Mouse (Mus musculus): ENCODE measurements around the gene Mipol1. TPM values are rescaled to one million over a fixed set of nuclear protein-coding genes. Genes with fewer than 3 reads are reported as not detected.

Gene Mipol1
- polyA plus RNA-seq, 1 experiment from 2014 or later = 5.6 TPM

- Histone ChIP-seq H3K27me3 (peaks cover 91% of the 10 kb centered on the region), H3K27ac (peak overlapping the region; percentile 58), H3K4me1 (replicated peaks) (peaks cover 11% of the 10 kb centered on the region), H3K4me3 (peak overlapping the region; percentile 23), H3K9ac (no peak overlapping the region), H3K9me3 (no peaks in the 10 kb centered on the region), H3K4me2 (peak overlapping the region; percentile 35), H3K36me3 (no peaks in the 10 kb centered on the region)
- WGBS = under 1% methylated on average over 63 of the region's 63 CpGs
- ATAC-seq (ENCODE audit: low FRiP score) = no peak; the same call in 1 of the 2 replicates
These were observed 308.6 kb downstream of the Mipol1 start for GRCm38 (mm10) chr12:57538588-57539550.

DNA sequence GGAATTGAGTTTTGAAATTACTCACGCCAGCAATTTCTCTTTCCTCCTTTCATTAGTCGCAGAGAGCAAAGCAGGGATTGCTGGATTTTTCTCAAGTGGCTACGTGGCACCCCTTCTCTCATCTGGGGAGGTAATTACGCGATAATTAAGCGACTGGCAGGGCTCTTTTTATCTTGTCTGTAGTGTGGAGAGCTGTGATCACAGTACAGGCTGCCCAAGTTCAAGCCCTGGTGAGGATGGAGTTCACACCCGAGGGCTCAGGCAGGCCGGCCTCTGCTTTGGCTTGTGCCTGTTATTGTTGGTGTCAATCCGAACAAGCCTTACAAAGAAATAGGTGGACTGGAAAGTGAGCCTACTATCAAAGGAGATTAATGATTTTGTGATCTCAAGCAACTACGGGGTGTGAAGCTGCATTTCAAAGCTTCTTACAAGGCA lies 309.3 kb downstream of the Mipol1 start:
- Histone ChIP-seq H3K9me3 (no peaks in the 10 kb centered on the region), H3K4me3 (peak overlapping the region; percentile 23), H3K27ac (no peak overlapping the region; the same call in 1 of the 2 replicates), H3K27me3 (peaks cover 91% of the 10 kb centered on the region), H3K4me2 (no peak overlapping the region), H3K36me3 (no peaks in the 10 kb centered on the region), H3K9ac (no peak overlapping the region), H3K4me1 (replicated peaks) (peaks cover 11% of the 10 kb centered on the region)
- no peak for ATAC-seq (ENCODE audit: low FRiP score)
- 0% methylated on average over 10 of the region's 10 CpGs for WGBS

DNA sequence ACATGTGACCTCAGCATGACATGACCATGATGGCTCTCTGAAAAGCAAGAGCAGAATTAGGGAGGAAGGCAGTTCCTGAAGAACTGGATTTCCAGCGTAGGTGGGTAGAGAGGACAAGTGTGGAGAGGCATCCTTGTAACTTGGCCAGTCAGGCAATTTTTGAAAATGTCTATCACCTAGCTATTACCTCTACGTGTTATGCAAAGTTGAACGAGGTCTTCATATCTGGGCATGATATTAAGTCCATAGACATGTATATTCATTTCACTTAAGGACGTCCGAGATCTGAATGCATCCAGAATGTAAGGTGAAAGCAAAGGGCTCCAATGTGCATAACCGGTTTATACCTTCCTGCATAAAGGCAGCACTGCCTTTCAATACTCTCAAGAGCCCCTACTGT lies 310.9 kb downstream of the Mipol1 start:
- no peak overlapping the region for H3K4me2 ChIP-seq
- H3K9ac ChIP-seq = no peak overlapping the region
- H3K27ac ChIP-seq = no peak overlapping the region
- WGBS = 10% methylated on average over 6 of the region's 6 CpGs
- no peak for ATAC-seq (ENCODE audit: low FRiP score)
- H3K4me3 ChIP-seq = no peak overlapping the region
- H3K36me3 ChIP-seq = no peaks in the 10 kb centered on the region
- H3K27me3 ChIP-seq = peaks cover 91% of the 10 kb centered on the region
- H3K4me1 ChIP-seq (replicated peaks) = peaks cover 18% of the 10 kb centered on the region
- no peaks in the 10 kb centered on the region for H3K9me3 ChIP-seq

GRCm38 (mm10) chr12:57541931-57542745 lies 311.9 kb downstream of the Mipol1 start:
- Histone ChIP-seq H3K36me3 (no peaks in the 10 kb centered on the region), H3K9me3 (no peaks in the 10 kb centered on the region), H3K9ac (0 out of 2 replicates have a peak overlapping the region, but pooled peaks have one; percentile 5), H3K4me3 (peak overlapping the region; percentile 21), H3K27me3 (peaks cover 91% of the 10 kb centered on the region), H3K4me1 (replicated peaks) (peaks cover 20% of the 10 kb centered on the region), H3K27ac (no peak overlapping the region), H3K4me2 (0 out of 2 replicates have a peak overlapping the region, but pooled peaks have one; percentile 8)
- ATAC-seq (ENCODE audit: low FRiP score) = no peak
- 1% methylated on average over 46 of the region's 46 CpGs for WGBS

DNA sequence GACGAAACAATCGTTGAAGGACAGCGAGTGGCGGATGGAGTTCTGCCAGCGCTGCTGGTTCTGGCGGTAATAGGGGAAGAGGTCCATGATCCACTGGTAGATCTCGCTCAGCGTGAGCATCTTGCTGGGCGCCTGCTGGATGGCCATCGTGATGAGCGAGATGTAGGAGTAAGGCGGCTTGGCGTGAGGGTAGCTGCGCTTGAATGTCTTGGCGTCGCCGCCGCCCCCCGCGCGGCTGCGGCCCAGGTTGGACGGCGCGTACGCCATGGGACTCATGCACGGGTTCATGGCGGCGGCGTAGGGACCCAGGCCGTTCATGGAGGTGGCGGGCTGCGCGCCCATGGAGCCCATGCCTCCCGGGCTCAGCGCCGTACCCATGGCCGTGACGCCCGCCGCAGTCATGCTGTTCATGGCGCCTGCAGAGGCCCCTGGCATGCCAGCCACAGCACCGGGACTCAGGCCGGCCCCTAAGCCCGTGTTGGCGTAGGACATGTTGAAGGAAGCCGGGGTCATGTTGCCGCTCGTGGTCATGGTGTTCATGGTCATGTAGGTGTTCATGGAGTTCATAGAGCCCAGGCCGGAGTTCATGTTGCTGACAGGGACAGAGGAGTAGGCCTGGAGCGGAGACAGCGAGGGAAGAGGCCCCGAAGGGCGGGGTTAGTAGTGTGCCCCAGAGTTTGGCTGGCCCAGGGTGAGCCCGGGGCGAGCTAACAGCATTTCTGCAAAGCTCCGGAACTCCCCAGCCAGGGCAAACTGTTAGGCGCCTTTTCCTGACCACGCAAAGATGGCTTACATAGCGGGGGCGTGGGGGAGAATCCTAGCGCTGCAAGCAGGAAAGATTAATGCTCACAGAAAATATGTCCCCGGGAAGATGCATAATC lies 312.8 kb downstream of the Mipol1 start:
- H3K36me3 ChIP-seq = no peaks in the 10 kb centered on the region
- 0 out of 2 replicates have a peak overlapping the region, but pooled peaks have one; percentile 15 for H3K4me2 ChIP-seq
- 1% methylated on average over 63 of the region's 63 CpGs for WGBS
- H3K9ac ChIP-seq = 0 out of 2 replicates have a peak overlapping the region, but pooled peaks have one; percentile 5
- H3K4me1 ChIP-seq (replicated peaks) = peaks cover 20% of the 10 kb centered on the region
- peaks cover 96% of the 10 kb centered on the region for H3K27me3 ChIP-seq
- no peaks in the 10 kb centered on the region for H3K9me3 ChIP-seq
- no peak overlapping the region for H3K27ac ChIP-seq
- H3K4me3 ChIP-seq = peak overlapping the region; percentile 21
- ATAC-seq (ENCODE audit: low FRiP score) = peak; percentile 8; the same call in 1 of the 2 replicates

DNA sequence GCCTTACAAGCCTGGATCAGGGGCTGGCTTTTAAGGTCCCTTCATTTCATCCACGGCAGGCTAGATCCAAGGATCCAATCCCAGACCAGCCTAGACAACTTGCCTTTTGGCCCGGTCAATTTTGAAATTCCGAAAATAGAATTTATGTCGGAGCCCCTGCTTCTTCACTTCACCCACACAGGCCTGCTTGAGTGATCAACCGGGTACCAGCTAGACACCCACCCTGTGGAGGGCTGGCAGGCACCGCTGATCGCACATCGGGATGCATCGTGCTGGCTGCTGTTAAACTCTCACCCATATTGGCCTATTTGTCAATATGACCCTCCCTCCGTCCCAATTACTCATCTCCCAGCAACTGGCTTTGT lies 313.4 kb downstream of the Mipol1 start:
- H3K4me1 ChIP-seq (replicated peaks) = peaks cover 17% of the 10 kb centered on the region
- H3K9me3 ChIP-seq = no peaks in the 10 kb centered on the region
- WGBS = under 1% methylated on average over 10 of the region's 10 CpGs
- H3K27ac ChIP-seq = no peak overlapping the region
- no peak overlapping the region for H3K9ac ChIP-seq
- no peaks in the 10 kb centered on the region for H3K36me3 ChIP-seq
- no peak for ATAC-seq (ENCODE audit: low FRiP score)
- no peak overlapping the region for H3K4me2 ChIP-seq
- H3K4me3 ChIP-seq = peak overlapping the region; percentile 21; the same call in 1 of the 2 replicates
- peaks cover 96% of the 10 kb centered on the region for H3K27me3 ChIP-seq

DNA sequence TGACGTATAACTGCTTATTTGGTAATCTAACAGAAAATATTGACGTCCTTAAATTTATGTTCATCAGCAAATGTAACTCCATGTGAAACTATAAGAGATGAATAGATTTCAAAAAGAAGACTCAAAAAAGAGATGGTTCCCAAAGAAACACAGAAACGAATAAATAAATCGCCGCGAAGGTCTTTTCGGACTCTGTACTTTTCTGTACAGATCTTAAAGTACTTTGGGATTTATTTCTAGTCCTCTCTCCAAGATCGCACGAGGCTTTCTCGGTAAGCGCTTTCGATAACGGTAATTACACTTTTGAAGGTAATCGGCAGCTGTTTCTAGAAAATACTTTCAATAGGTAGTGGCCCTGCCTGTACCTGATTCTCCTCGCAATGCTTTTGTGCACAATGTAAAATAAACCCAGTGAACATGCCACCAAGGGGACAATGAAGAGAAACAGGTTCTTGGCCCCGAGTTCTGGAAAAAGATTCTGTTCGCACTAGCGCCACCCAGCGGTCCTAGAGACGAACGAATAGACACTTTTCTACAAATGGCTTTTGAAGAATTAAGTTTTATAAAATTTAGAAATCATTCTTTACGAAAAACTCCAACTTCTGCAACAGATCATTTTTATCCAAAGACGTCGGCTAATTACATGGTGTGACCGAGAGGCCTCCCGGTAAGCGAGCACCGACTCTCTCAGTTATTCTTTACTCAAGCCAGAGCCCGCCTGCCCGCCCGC lies 314.6 kb downstream of the Mipol1 start:
- 0 out of 2 replicates have a peak overlapping the region, but pooled peaks have one; percentile 55 for H3K9ac ChIP-seq
- H3K4me2 ChIP-seq = peak overlapping the region; percentile 56
- peaks cover 12% of the 10 kb centered on the region for H3K4me1 ChIP-seq (replicated peaks)
- 2% methylated on average over 31 of the region's 31 CpGs for WGBS
- no peak for ATAC-seq (ENCODE audit: low FRiP score)
- H3K4me3 ChIP-seq = peak overlapping the region; percentile 43
- no peaks in the 10 kb centered on the region for H3K36me3 ChIP-seq
- no peaks in the 10 kb centered on the region for H3K9me3 ChIP-seq
- no peak overlapping the region for H3K27ac ChIP-seq
- H3K27me3 ChIP-seq = peaks cover 96% of the 10 kb centered on the region

GRCm38 (mm10) chr12:57545371-57546241 lies 315.4 kb downstream of the Mipol1 start:
- Histone ChIP-seq H3K4me1 (replicated peaks) (peaks cover 12% of the 10 kb centered on the region), H3K36me3 (no peaks in the 10 kb centered on the region), H3K9ac (peak overlapping the region; percentile 55), H3K27ac (no peak overlapping the region), H3K9me3 (no peaks in the 10 kb centered on the region), H3K4me3 (peak overlapping the region; percentile 43), H3K4me2 (peak overlapping the region; percentile 56), H3K27me3 (peaks cover 100% of the 10 kb centered on the region)
- ATAC-seq (ENCODE audit: low FRiP score) = peak; percentile 51
- under 1% methylated on average over 101 of the region's 106 CpGs for WGBS

Measured in hindbrain, embryonic 13.5 days (tissue).